Mouse (Mus musculus) lung, postnatal 0 days (tissue): Measurements from ENCODE around the gene Pip4k2a. TPM values are rescaled to one million over a fixed set of nuclear protein-coding genes. Genes with fewer than 3 reads are reported as not detected.
"Not testable (repeated sequence)": the region's sequence is repeated elsewhere in the genome, so short reads cannot be mapped to it uniquely, and the experiment has no call there.

Source experiments
- ATAC-seq: fragments of 200-750 bp; cut with Nextera tagmentation; 2 replicates; pipeline ENCODE4 v1.8.0; 2017; ENCODE audit warnings: moderate library complexity
- DNase-seq: peaks from one replicate; pipeline ENCODE4 v3.0.0-alpha.2; 2016; ENCODE audit warnings: low spot score
- H3K27ac ChIP-seq: fragments of 300-500 bp; sonication (generic); 2 replicates; pipeline ENCODE4 v1.5.1; 2014; ENCODE audit warnings: antibody characterized with exemption, mild to moderate bottlenecking, low read length, mixed read lengths
- H3K27me3 ChIP-seq: fragments of 300-500 bp; sonication (generic); replicated peaks from 2 replicates; pipeline ENCODE4 v1.6.1; 2014; ENCODE audit warnings: low read length, mixed read lengths; ENCODE audit not compliant: insufficient read depth
- H3K36me3 ChIP-seq: fragments of 300-500 bp; sonication (generic); 2 replicates; pipeline ENCODE4 v1.6.1; 2014; ENCODE audit warnings: low read length, mixed read lengths; ENCODE audit not compliant: insufficient read depth
- H3K4me1 ChIP-seq: fragments of 300-500 bp; sonication (generic); 2 replicates; pipeline ENCODE4 v1.6.1; 2014; ENCODE audit warnings: antibody characterized with exemption, low read depth, low read length, mixed read lengths; ENCODE audit not compliant: insufficient read depth
- H3K4me2 ChIP-seq: fragments of 300-500 bp; sonication (generic); replicated peaks from 2 replicates; pipeline ENCODE4 v1.6.1; 2014; ENCODE audit warnings: low read depth, mild to moderate bottlenecking, low read length, moderate library complexity, mixed read lengths
- H3K4me3 ChIP-seq: fragments of 300-500 bp; sonication (generic); 2 replicates; pipeline ENCODE4 v1.5.1; 2014; ENCODE audit warnings: low read depth, low read length
- H3K9ac ChIP-seq: fragments of 300-500 bp; sonication (generic); replicated peaks from 2 replicates; pipeline ENCODE4 v1.6.1; 2014; ENCODE audit warnings: low read depth, mild to moderate bottlenecking
- H3K9me3 ChIP-seq: fragments of 300-500 bp; sonication (generic); 2 replicates; pipeline ENCODE4 v1.6.1; 2016; ENCODE audit warnings: low read length, mixed read lengths
- CTCF ChIP-seq: IDR thresholded peaks from 2 replicates; pipeline ENCODE4 v1.5.1; 2016; ENCODE audit warnings: antibody characterized with exemption, mild to moderate bottlenecking
- EP300 ChIP-seq: IDR thresholded peaks from 2 replicates; pipeline ENCODE4 v1.6.1; 2016; ENCODE audit warnings: antibody characterized with exemption, mild to moderate bottlenecking, control low read depth
- WGBS: fragments of 180-500 bp; shearing (Covaris S2); extraction: QIAGEN DNeasy Blood & Tissue Kit; methylation state at CpG from one replicate; pipeline ENCODE4 v1.1.7; 2014; 5-methylcytosine and 5-hydroxymethylcytosine counted together
- polyA plus RNA-seq: library from polyadenylated mRNA; unstranded; fragments of >200 nt; fragmentation: Nextera tagmentation; extraction: Ambion mirVana; gene quantifications from 2 replicates; pipeline ENCODE4 v1.2.1, GENCODE M21; 2015

The Pip4k2a gene
- polyA plus RNA-seq, 1 experiment from 2014 or later, result 5.0 TPM

GRCm38 (mm10) chr2:19016348-19016747 is 18.4 kb upstream of the Pip4k2a start:
- ATAC-seq (no peak), DNase-seq (no peak)
- no peaks in the 10 kb centered on the region for H3K4me1 ChIP-seq
- 72% methylated on average over 5 of the region's 5 CpGs for WGBS
- no peaks in the 10 kb centered on the region for H3K9me3 ChIP-seq
- H3K9ac ChIP-seq, result no peak overlapping the region
- no peaks in the 10 kb centered on the region for H3K36me3 ChIP-seq
- H3K4me3 ChIP-seq, result no peak overlapping the region
- TF ChIP-seq CTCF (no peak), EP300 (no peak)
- H3K4me2 ChIP-seq, result no peak overlapping the region
- H3K27ac ChIP-seq, result no peak overlapping the region
- H3K27me3 ChIP-seq, result no peaks in the 10 kb centered on the region

- H3K4me3 ChIP-seq, result no peak overlapping the region
- H3K9me3 ChIP-seq, result no peaks in the 10 kb centered on the region
- no peak overlapping the region for H3K9ac ChIP-seq
- no peak overlapping the region for H3K27ac ChIP-seq
- H3K27me3 ChIP-seq, result no peaks in the 10 kb centered on the region
- H3K36me3 ChIP-seq, result no peaks in the 10 kb centered on the region
- no peak for ATAC-seq
- H3K4me2 ChIP-seq, result no peak overlapping the region
- 55% methylated on average over 6 of the region's 6 CpGs for WGBS
- DNase-seq, result no peak
- TF ChIP-seq EP300, result no peak
- TF ChIP-seq CTCF, result no peak
- H3K4me1 ChIP-seq, result no peaks in the 10 kb centered on the region
Measured at GRCm38 (mm10) chr2:19011443-19011842, 13.5 kb upstream of the Pip4k2a start.

GRCm38 (mm10) chr2:19010541-19010940 is 12.6 kb upstream of the Pip4k2a start:
- not testable (repeated sequence) for H3K4me1 ChIP-seq, H3K27ac ChIP-seq, H3K9ac ChIP-seq, H3K9me3 ChIP-seq, H3K27me3 ChIP-seq, H3K4me2 ChIP-seq, H3K4me3 ChIP-seq, ATAC-seq, DNase-seq, H3K36me3 ChIP-seq
- 75% methylated on average over 1 of the region's 1 CpGs for WGBS

GRCm38 (mm10) chr2:19007580-19007979 is 9.7 kb upstream of the Pip4k2a start:
- Histone ChIP-seq H3K9me3 (no peaks in the 10 kb centered on the region), H3K27me3 (no peaks in the 10 kb centered on the region), H3K9ac (no peak overlapping the region), H3K27ac (no peak overlapping the region), H3K36me3 (no peaks in the 10 kb centered on the region), H3K4me3 (no peak overlapping the region), H3K4me2 (no peak overlapping the region), H3K4me1 (no peaks in the 10 kb centered on the region)
- ATAC-seq, result no peak
- TF ChIP-seq EP300, result no peak
- TF ChIP-seq CTCF, result no peak
- DNase-seq, result no peak
- 68% methylated on average over 4 of the region's 4 CpGs for WGBS

- WGBS, result 82% methylated on average over 7 of the region's 7 CpGs
- DNase-seq (no peak), ATAC-seq (no peak)
- H3K27me3 ChIP-seq, result no peaks in the 10 kb centered on the region
- no peak for TF ChIP-seq EP300
- H3K9ac ChIP-seq, result no peak overlapping the region
- no peaks in the 10 kb centered on the region for H3K36me3 ChIP-seq
- H3K4me3 ChIP-seq, result no peak overlapping the region
- H3K27ac ChIP-seq, result no peak overlapping the region
- H3K4me1 ChIP-seq, result no peaks in the 10 kb centered on the region
- H3K4me2 ChIP-seq, result no peak overlapping the region
- H3K9me3 ChIP-seq, result no peaks in the 10 kb centered on the region
Measured at GRCm38 (mm10) chr2:19006124-19006523, 8.2 kb upstream of the Pip4k2a start.

GRCm38 (mm10) chr2:19004801-19005200 is 6.9 kb upstream of the Pip4k2a start:
- no peaks in the 10 kb centered on the region for H3K9me3 ChIP-seq
- H3K4me3 ChIP-seq, result no peak overlapping the region
- no peak for TF ChIP-seq EP300
- no peak for TF ChIP-seq CTCF
- 65% methylated on average over 10 of the region's 10 CpGs for WGBS
- no peak overlapping the region for H3K9ac ChIP-seq
- ATAC-seq (peak; percentile 25; the same call in 1 of the 2 replicates), DNase-seq (peak; percentile 36)
- no peaks in the 10 kb centered on the region for H3K4me1 ChIP-seq
- no peak overlapping the region for H3K4me2 ChIP-seq
- no peaks in the 10 kb centered on the region for H3K36me3 ChIP-seq
- H3K27ac ChIP-seq, result no peak overlapping the region
- H3K27me3 ChIP-seq, result no peaks in the 10 kb centered on the region; the same call in 1 of the 2 replicates

- Histone ChIP-seq H3K4me3 (no peak overlapping the region), H3K4me2 (no peak overlapping the region), H3K27ac (no peak overlapping the region), H3K27me3 (no peaks in the 10 kb centered on the region; the same call in none of the 2 replicates), H3K4me1 (peaks cover 5% of the 10 kb centered on the region; the same call in 1 of the 2 replicates), H3K36me3 (no peaks in the 10 kb centered on the region), H3K9me3 (no peaks in the 10 kb centered on the region), H3K9ac (no peak overlapping the region)
- no peak for TF ChIP-seq CTCF
- TF ChIP-seq EP300, result no peak
- DNase-seq (no peak), ATAC-seq (no peak)
- WGBS, result 89% methylated on average over 2 of the region's 2 CpGs
Measured at GRCm38 (mm10) chr2:18999395-18999794, 1.5 kb upstream of the Pip4k2a start.
